Mouse (Mus musculus): ENCODE data around the gene Trmt1l.

The Trmt1l gene

DNA sequence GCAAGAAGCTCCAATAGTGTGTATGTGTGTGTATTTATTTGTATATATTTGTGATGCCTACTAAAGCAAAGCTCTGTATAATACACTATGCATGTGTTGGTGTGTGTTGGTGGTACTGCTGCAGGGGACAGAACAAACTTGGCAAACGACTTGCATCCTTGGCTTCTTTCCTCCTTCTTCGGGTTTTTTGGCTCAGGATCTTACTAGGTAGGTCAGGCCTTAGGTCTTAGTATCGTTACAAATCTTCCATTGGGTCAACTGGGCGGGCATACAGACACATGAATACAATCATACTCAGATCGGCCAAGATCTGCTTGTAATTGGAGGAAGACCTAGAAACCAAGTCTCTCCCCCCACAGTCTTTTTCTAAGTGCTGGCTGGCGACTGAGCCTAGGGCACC is 66.4 kb downstream of the Trmt1l start:
- DNase-seq (ENCODE audit: low read depth, low spot score), result no peak

DNA sequence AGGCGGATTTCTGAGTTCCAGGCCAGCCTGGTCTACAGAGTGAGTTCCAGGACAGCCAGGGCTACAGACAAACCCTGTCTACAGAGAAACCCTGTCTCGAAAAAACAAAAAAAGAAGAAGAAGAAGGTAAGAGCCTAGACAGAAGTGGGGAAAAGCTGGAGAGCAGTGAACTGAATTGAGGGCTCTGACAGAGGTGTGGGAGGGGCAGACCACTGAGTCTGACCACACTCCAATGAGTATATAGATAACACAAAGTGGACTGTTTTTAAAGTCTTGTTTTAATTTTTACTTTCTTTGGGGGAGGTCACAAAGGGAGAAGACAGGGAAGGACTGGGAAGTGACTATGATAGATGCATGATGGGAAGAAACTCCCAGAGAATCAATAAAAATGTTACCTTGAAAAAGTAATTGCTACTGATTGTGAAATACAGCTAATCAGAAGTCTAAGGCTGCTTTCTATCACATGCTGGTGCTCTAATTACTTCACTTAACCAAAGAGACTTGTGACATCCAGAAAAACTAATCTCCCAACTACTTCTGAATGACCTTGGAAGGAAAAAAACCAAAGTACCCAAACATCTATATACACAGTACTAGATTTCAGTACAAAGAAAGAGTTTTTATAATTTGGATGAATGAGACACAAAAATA is 67.4 kb downstream of the Trmt1l start:
- DNase-seq (ENCODE audit: low read depth, low spot score), result no peak

DNA sequence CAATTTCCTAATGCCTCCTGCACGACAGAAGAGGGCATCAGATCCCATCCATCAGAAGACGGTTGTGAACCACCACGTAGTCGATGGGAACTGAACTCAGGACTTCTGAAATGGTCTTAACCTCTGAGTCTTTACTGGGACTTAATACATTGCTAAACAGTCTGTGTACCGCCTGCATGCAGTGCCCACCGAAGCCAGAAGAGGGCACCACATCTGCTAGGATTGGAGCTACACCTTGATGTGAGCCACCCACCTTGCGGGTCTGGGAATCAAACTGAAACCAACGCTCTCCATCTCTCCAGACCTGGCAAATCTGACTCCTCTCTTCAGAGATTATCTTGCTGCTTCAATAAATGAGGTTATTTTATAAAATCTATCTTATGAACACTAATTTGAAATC is 68.7 kb downstream of the Trmt1l start:
- DNase-seq (ENCODE audit: low read depth, low spot score), result peak; percentile 74

DNA sequence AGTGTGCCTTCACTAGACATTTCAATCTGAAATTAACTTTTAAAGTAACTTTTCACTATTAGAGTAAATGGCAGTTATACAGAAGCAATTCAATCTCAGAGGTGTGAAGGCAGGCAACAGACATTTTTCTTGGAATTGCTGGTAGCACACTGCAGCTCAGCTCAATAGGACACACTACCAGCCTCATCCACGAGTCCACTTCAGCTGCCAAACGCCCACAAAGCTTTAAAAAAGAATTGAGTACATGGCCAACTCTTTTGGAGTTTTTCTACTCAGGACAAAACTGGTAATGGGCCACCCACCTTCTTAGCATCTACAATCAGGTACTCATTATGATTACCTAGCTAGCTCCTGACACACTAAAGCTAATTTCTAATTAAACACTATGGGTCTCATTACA is 69.6 kb downstream of the Trmt1l start:
- no peak for DNase-seq (ENCODE audit: low read depth, low spot score)

DNA sequence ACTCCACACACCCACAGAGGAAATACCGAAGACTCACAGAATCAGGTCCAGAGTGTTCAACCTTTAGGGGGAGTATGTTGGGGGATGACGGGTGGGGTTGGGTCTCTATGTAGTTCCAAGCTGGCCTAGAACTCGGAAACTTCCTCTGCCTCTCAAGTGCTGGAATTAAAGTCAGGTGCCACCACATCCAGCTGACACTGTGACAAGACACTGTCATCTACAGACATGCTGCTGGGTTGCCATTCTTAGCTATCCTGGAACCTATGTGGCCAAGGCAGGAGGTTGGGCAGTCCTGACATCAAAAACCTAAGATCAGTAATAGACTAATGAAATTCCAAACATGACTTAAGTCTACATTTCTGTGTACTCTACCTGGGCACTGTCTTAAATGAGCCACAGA is 70.0 kb downstream of the Trmt1l start:
- peak; percentile 13 for DNase-seq (ENCODE audit: low read depth, low spot score)

DNA sequence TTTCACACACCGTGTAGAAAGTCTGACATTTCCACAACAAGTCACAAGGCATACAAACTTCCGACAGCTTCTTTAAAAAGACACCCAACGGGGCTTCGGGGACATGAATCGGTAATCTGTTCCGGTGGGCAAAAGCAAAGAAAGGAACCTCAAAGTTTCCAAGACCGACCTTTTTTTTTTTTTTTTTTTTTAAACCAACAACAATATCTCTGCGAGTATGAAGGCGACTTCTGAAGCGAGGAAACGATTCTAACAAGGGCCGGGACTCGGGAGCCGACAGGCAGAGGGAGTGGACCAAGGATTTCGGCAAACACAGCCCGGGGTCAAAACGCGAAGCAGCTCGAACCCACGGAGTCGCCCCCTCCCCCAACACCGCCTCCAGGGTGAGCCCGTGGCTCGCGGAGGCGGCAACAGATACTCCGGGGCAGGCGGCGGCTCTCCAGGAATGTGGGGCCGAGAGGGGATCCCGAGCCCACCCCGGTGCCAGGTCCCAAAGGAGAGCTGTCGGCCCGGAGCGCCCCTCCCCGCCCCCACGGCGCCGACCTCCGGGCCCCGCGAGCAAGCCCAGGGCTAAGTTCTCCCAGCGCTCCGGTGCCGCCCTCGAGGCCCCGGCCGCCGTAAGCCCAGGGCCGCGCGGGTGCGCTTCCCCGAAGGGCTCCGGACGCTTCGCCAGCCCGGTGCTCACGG is 71.6 kb downstream of the Trmt1l start:
- DNase-seq (ENCODE audit: low read depth, low spot score), result peak; percentile 57

DNA sequence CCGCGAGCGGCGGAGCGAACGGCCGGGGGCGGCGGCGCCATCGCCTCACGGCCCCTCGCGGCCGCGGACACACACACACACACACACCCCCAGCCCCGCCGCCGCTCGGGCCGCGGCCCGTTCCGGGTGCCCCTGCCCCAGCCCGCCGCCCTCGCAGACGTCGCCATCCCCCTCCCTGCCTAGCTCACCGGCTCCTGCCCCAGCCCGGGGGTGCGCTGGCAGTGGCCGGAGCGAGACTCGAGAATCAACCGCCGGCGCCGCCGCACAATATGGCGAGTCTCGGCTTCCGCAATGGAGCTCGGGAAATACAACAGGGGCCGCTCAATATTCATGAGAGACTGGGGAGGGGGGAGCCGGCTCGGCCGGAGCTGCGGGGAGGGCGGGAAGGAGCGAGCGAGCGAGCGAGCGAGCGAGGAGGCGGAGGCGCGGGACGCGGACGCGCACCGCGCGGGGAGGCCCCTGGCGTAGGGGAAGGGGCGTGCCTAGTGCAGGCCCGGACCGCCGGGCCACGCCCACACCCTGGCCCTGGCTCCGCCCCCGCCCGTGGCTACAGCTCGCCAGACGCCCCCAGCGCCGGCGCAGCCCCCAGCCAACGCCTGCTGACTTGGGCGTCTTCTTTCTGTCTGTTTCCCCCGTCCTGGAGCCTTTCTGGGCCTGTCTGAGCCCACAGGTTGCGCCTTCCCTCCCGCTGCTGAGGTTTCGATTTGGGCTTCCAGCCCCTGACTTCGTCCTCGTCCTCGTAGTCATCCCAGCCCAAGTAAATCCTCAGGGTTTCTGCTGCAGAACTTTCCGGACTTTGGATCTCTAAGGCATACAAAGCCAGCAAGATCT is 72.4 kb downstream of the Trmt1l start, which contains the start of gene Rnf2:
TSS of gene Rnf2 (minus strand) at position 425 of the 831 bp plus-strand sequence.
- peak; percentile 97 for DNase-seq (ENCODE audit: low read depth, low spot score)
